Mouse (Mus musculus): ENCODE measurements around the gene Fggy. TPM values are rescaled to one million over a fixed set of nuclear protein-coding genes. Genes with fewer than 3 reads are reported as not detected.

Fggy gene
- polyA plus RNA-seq, 1 experiment: 19.0 TPM

DNA sequence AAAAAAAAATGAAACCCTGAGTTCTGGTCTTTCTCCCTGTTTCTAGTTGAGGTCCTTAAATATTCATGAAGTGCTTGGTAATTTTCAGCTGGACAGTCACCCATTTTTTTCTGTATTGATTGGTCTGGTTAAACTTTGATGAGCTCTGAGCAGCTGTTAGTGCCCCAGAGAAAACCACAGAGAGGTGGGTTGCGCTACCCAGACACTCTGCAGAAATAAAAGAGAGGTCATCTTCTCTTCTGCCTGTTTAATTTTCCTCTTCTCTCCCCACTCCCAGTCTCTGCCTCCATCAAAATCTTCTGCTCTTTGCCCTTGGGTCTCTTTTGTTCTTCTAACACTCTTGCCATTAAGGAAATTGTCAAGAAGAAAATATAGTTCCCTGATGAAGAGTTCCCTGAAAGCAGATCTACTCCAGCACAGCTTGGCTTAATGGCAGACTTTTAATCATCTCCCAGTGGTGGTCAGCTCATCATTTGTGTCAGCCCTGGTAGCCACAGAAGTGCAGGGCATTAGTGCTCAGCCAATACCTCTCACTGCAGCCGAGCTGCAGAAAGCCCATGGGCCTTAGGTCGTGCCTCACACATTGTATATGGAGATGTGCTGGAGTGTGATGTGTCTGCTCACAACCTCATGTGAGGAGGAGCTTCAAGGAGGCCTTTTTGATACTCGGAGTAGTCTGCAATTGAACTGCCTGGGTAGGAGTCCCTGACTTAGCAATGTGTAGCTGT lies 29.1 kb downstream of the Fggy start:
- H3K4me3 ChIP-seq (ENCODE audit: insufficient read depth, low read length): no peak overlapping the region
- peaks cover 4% of the 10 kb centered on the region; the same call in 1 of the 2 replicates for H3K4me1 ChIP-seq (ENCODE audit: control insufficient read depth, insufficient read depth, low read length)
- no peak overlapping the region for H3K27ac ChIP-seq (ENCODE audit: insufficient read depth, low read depth, low read length)
- no peak for TF ChIP-seq CTCF (IDR thresholded peaks at IDR 0.05; ENCODE audit: low read depth, low read length)
- TF ChIP-seq POLR2A (IDR thresholded peaks at IDR 0.05; ENCODE audit: borderline replicate concordance, low read depth, low read length): no peak

GRCm38 (mm10) chr4:95588722-95589283 lies 31.5 kb downstream of the Fggy start:
- no peak for TF ChIP-seq POLR2A (IDR thresholded peaks at IDR 0.05; ENCODE audit: borderline replicate concordance, low read depth, low read length)
- TF ChIP-seq CTCF (IDR thresholded peaks at IDR 0.05; ENCODE audit: low read depth, low read length): no peak
- peaks cover 4% of the 10 kb centered on the region; the same call in 1 of the 2 replicates for H3K4me1 ChIP-seq (ENCODE audit: control insufficient read depth, insufficient read depth, low read length)
- no peak overlapping the region for H3K27ac ChIP-seq (ENCODE audit: insufficient read depth, low read depth, low read length)
- no peak overlapping the region for H3K4me3 ChIP-seq (ENCODE audit: insufficient read depth, low read length)

DNA sequence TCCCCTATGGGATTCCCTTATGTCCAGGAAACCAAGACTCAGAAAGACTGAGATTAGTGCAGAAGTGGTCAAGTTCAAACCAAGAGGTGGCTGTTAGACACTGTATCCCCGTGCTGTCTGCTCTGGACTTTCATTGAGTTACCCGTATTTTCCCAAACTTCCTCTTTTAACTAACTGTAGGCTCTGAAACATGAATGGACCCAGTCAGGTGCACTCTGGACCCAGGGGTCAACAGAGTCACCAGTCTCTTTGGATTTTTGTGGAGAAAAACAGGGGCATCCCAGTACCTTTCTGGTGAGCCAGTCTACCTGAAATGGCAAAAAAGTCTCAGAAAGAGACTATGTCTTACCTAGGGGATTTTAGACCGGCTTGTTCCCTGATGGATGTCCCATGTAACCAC lies 33.6 kb downstream of the Fggy start:
- Histone ChIP-seq H3K4me1 (ENCODE audit: control insufficient read depth, insufficient read depth, low read length) (peaks cover 4% of the 10 kb centered on the region; the same call in 1 of the 2 replicates), H3K4me3 (ENCODE audit: insufficient read depth, low read length) (no peak overlapping the region), H3K27ac (ENCODE audit: insufficient read depth, low read depth, low read length) (no peak overlapping the region)
- TF ChIP-seq POLR2A (IDR thresholded peaks at IDR 0.05; ENCODE audit: borderline replicate concordance, low read depth, low read length) (no peak), CTCF (IDR thresholded peaks at IDR 0.05; ENCODE audit: low read depth, low read length) (no peak)

- TF ChIP-seq CTCF (IDR thresholded peaks at IDR 0.05; ENCODE audit: low read depth, low read length) (no peak), POLR2A (IDR thresholded peaks at IDR 0.05; ENCODE audit: borderline replicate concordance, low read depth, low read length) (no peak)
- no peaks in the 10 kb centered on the region for H3K4me1 ChIP-seq (ENCODE audit: control insufficient read depth, insufficient read depth, low read length)
- H3K27ac ChIP-seq (ENCODE audit: insufficient read depth, low read depth, low read length): no peak overlapping the region
- no peak overlapping the region for H3K4me3 ChIP-seq (ENCODE audit: insufficient read depth, low read length)
These were observed 39.9 kb downstream of the Fggy start for GRCm38 (mm10) chr4:95597208-95597607.

DNA sequence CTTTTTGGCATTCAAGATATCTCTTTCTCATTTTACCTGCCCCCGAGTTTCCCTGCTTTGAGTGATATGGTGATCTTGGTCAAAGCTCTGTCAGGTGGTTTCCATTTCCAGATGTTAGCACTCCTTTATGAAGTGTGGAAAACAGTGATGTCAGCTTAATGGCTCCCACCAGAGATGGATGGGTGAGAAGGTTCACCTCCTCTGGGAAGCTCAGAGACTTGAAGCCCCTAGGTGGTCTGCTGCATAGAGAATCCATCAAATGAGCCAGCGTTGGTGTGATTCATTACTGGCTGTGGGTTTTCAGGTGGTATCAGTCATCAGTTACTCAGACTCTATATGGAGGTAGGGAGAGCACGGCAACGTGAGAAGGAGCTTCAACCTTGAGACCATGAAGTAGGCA lies 44.5 kb downstream of the Fggy start:
- TF ChIP-seq POLR2A (IDR thresholded peaks at IDR 0.05; ENCODE audit: borderline replicate concordance, low read depth, low read length) (no peak), CTCF (IDR thresholded peaks at IDR 0.05; ENCODE audit: low read depth, low read length) (no peak)

GRCm38 (mm10) chr4:95603254-95603653 lies 45.9 kb downstream of the Fggy start:
- no peak overlapping the region for H3K4me3 ChIP-seq (ENCODE audit: insufficient read depth, low read length)
- TF ChIP-seq POLR2A (IDR thresholded peaks at IDR 0.05; ENCODE audit: borderline replicate concordance, low read depth, low read length) (no peak), CTCF (IDR thresholded peaks at IDR 0.05; ENCODE audit: low read depth, low read length) (no peak)
- H3K27ac ChIP-seq (ENCODE audit: insufficient read depth, low read depth, low read length): no peak overlapping the region
- H3K4me1 ChIP-seq (ENCODE audit: control insufficient read depth, insufficient read depth, low read length): no peaks in the 10 kb centered on the region

More for the DNA sequence above, 44.5 kb downstream of the Fggy start:
- no peaks in the 10 kb centered on the region for H3K4me1 ChIP-seq (ENCODE audit: control insufficient read depth, insufficient read depth, low read length)
- H3K4me3 ChIP-seq (ENCODE audit: insufficient read depth, low read length): no peak overlapping the region
- H3K27ac ChIP-seq (ENCODE audit: insufficient read depth, low read depth, low read length): no peak overlapping the region

- Histone ChIP-seq H3K4me1 (ENCODE audit: control insufficient read depth, insufficient read depth, low read length) (peaks cover 6% of the 10 kb centered on the region), H3K4me3 (ENCODE audit: insufficient read depth, low read length) (no peak overlapping the region), H3K27ac (ENCODE audit: insufficient read depth, low read depth, low read length) (no peak overlapping the region)
- TF ChIP-seq POLR2A (IDR thresholded peaks at IDR 0.05; ENCODE audit: borderline replicate concordance, low read depth, low read length) (no peak), CTCF (IDR thresholded peaks at IDR 0.05; ENCODE audit: low read depth, low read length) (no peak)
These were observed 53.4 kb downstream of the Fggy start for GRCm38 (mm10) chr4:95610663-95611062.

DNA sequence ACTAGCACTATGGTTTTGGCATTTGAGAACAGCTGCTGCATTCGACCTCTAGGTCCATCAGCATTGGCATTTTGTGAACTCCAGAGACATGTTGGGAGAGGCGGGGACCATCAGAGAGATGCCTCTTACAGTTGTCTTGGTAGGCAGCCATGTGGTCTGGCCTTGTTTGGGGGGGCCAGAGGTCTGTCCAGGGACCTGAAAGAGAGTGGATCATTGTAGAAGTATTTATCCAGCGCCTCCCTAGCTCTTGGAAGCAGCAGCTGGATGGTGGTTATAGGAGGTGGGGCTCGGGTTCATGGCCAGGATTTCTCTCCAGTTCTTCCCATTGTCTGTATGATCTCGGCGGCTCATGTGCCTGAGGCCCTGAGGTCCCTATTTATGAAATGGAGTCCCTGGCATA lies 54.1 kb downstream of the Fggy start:
- Histone ChIP-seq H3K4me1 (ENCODE audit: control insufficient read depth, insufficient read depth, low read length) (peaks cover 6% of the 10 kb centered on the region), H3K4me3 (ENCODE audit: insufficient read depth, low read length) (no peak overlapping the region), H3K27ac (ENCODE audit: insufficient read depth, low read depth, low read length) (no peak overlapping the region)
- no peak for TF ChIP-seq CTCF (IDR thresholded peaks at IDR 0.05; ENCODE audit: low read depth, low read length)
- TF ChIP-seq POLR2A (IDR thresholded peaks at IDR 0.05; ENCODE audit: borderline replicate concordance, low read depth, low read length): no peak

DNA sequence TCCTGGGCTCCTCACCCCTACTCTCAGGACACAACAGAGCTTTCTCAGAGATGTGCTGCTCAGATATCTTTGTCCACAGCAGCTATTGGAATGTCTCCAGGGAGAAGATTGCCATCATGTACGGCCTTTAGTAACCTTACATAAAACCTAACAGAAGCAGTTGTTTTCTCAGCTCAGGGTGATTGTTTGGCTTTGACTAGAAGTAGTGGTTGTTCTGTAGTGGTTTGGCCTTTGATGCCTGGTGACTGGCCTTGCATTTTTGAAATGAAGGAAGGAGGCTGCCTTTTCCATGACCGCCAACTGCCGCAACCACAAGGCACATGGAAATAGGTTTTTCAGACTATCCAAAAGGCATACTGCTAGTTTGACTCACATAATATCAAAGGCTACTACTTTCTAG lies 63.7 kb downstream of the Fggy start:
- no peak overlapping the region for H3K27ac ChIP-seq (ENCODE audit: insufficient read depth, low read depth, low read length)
- H3K4me1 ChIP-seq (ENCODE audit: control insufficient read depth, insufficient read depth, low read length): peaks cover 12% of the 10 kb centered on the region
- TF ChIP-seq POLR2A (IDR thresholded peaks at IDR 0.05; ENCODE audit: borderline replicate concordance, low read depth, low read length) (no peak), CTCF (IDR thresholded peaks at IDR 0.05; ENCODE audit: low read depth, low read length) (no peak)
- no peak overlapping the region for H3K4me3 ChIP-seq (ENCODE audit: insufficient read depth, low read length)

DNA sequence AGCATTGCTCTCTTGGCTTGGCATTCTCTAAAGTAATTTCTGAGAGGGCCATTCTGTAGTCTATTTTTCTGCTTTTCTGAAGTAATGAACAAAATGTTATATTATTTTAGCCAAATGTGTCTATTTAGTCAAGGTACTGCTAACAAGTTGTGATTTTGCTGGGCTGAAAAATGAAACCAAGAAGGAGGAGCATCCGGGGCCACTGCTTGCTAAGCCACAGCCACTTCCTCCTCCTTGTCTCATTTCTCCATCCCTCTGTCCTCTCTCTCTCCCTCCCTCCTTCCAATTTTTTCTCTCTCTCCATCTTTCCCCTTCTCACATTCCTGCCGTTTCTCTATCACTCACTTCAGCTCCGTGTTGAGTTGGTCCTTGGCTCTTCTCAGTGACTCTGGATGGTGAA lies 67.4 kb downstream of the Fggy start:
- no peak for TF ChIP-seq CTCF (IDR thresholded peaks at IDR 0.05; ENCODE audit: low read depth, low read length)
- TF ChIP-seq POLR2A (IDR thresholded peaks at IDR 0.05; ENCODE audit: borderline replicate concordance, low read depth, low read length): no peak
- H3K4me3 ChIP-seq (ENCODE audit: insufficient read depth, low read length): no peak overlapping the region
- peak overlapping the region; percentile 36 for H3K27ac ChIP-seq (ENCODE audit: insufficient read depth, low read depth, low read length)
- H3K4me1 ChIP-seq (ENCODE audit: control insufficient read depth, insufficient read depth, low read length): peaks cover 12% of the 10 kb centered on the region
